Mouse (Mus musculus): Measurements from ENCODE around the gene Mgst2. TPM values are rescaled to one million over a fixed set of nuclear protein-coding genes. Genes with fewer than 3 reads are reported as not detected.

Gene Mgst2
- total RNA-seq, 2 experiments from 2014 or later = not detected

- intact Hi-C loops (cut with DNase I) = no loop called here
- DNase-seq (ENCODE audit: low spot score in 2 of 2) = no peak
Observed at GRCm38 (mm10) chr3:51651149-51651548, 9.0 kb upstream of the Mgst2 start.

DNA sequence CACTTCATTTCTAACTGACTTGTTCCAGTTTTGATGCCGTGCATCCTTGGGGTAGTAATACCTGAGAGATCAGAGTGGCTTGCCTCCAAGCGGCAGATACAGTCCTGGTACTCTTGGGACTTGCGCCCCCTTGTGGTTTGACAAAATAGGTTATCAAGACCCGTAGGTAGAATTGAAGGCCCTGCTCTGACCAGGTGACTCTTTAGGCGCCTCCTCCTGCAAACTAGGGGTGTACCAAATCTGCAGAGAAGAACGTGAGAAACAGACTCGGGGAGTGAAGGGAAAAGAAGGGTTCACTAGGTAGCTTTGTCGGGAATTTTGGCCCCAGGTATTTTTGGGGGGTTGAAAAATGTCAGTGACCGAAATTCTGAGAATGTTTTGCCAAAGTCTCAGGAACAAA, 7.9 kb upstream of the Mgst2 start:
- intact Hi-C loops (cut with DNase I) = loop anchor here (2.0 kb wide), 1 partner anchor 591 kb away; no protein-coding TSS in a partner anchor
- peak; percentile 74 to 81 for DNase-seq (ENCODE audit: low spot score in 2 of 2)

- intact Hi-C loops (cut with DNase I) = loop anchor here (2.0 kb wide), 1 partner anchor 590 kb away; no protein-coding TSS in a partner anchor
- DNase-seq (ENCODE audit: low spot score in 2 of 2) = no peak
Observed at GRCm38 (mm10) chr3:51652701-51653100, 7.5 kb upstream of the Mgst2 start.

GRCm38 (mm10) chr3:51654303-51655055, 5.7 kb upstream of the Mgst2 start:
- no peak for DNase-seq (ENCODE audit: low spot score in 2 of 2)
- intact Hi-C loops (cut with DNase I) = no loop called here

DNA sequence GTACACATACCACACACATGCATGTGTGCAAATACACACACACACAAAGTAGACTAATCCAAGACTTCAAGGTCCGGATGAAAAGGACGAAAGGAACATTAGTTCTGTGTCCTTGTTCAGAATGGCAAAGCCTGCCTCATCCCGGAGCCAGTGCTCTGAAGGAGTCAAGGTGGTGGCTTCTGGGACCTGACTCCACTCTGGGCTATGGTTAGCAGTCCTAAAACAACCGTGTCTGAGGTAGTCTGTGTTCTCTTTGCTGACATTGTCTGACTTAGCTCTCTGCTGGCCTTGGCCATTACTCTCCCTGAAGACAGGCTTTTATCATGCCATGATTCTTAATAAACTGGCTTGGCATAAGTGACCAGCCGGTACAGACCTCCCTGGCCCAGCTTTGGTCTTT, 745 bp upstream of the Mgst2 start:
- intact Hi-C loops (cut with DNase I) = loop anchor here (2.0 kb wide), 1 partner anchor 585 kb away; no protein-coding TSS in a partner anchor
- no peak for DNase-seq (ENCODE audit: low spot score in 2 of 2)

DNA sequence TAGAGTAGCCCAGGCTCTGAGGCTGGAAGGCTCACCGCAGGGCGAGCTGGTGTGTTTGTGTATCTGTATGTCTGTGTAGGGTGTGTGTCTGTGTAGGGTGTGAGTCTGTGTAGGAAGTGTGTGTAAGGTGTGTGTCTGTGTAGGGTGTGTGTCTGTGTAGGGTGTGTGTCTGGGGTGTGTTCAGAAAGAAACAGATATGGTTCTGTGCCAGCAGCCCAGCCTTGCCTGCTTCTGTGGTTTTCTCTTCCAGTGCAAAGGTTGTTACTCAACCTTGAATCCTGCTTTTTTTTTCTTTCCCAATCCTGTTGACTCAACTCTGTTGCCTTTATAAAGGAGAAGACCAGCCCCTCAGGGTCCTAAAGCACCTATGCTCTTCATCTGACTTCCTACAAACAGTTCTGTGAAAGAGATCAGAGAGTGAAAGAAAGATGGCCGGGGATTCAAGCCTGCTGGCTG, 689 bp downstream of the Mgst2 start:
- intact Hi-C loops (cut with DNase I) = no loop called here

GRCm38 (mm10) chr3:51661376-51661775, 1.2 kb downstream of the Mgst2 start:
- intact Hi-C loops (cut with DNase I) = no loop called here
- no peak for DNase-seq (ENCODE audit: low spot score in 2 of 2)

More for the DNA sequence above, 689 bp downstream of the Mgst2 start:
- no peak for DNase-seq (ENCODE audit: low spot score in 2 of 2)

GRCm38 (mm10) chr3:51661880-51662550, 1.9 kb downstream of the Mgst2 start:
- no peak for DNase-seq (ENCODE audit: low spot score in 2 of 2)
- intact Hi-C loops (cut with DNase I) = no loop called here

GRCm38 (mm10) chr3:51662557-51662956, 2.4 kb downstream of the Mgst2 start:
- peak in 1 of 2 experiments; percentile 8 for DNase-seq (ENCODE audit: low spot score in 2 of 2)
- intact Hi-C loops (cut with DNase I) = no loop called here

GRCm38 (mm10) chr3:51668607-51669006, 8.4 kb downstream of the Mgst2 start:
- DNase-seq (ENCODE audit: low spot score in 2 of 2) = no peak
- intact Hi-C loops (cut with DNase I) = no loop called here

DNA sequence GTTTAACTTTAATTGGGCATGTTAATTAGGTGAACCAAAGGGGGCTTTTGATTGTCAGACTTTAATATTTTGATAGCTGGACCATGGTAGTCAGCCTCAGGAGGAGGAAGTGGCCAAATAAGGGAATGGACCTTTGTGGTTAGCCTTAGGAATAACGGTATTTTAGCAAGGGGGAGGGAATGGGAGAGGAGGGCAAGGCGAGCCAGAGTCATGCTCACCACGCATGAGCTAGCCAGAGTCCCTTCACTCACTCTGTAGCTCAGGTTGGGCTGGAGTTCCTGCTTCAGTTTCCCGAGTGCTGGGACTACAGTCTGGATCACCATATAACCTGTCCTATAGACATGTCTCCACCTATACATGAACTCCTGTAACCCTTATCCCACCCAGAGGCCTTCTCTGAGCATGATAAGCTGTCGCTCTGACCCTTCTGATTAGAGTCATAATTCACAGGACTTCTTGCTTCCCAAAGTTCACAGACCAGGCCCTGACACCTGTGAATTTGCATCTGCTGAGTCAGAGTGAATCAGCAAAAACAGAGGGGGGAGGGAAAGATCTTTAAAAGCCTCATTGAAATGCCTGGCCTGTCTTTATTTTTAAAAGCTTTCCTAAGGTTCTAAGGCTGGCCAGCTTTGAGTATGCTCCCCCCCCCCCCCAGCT, 10.4 kb downstream of the Mgst2 start:
- intact Hi-C loops (cut with DNase I) = no loop called here
- DNase-seq (ENCODE audit: low spot score in 2 of 2) = no peak

DNA sequence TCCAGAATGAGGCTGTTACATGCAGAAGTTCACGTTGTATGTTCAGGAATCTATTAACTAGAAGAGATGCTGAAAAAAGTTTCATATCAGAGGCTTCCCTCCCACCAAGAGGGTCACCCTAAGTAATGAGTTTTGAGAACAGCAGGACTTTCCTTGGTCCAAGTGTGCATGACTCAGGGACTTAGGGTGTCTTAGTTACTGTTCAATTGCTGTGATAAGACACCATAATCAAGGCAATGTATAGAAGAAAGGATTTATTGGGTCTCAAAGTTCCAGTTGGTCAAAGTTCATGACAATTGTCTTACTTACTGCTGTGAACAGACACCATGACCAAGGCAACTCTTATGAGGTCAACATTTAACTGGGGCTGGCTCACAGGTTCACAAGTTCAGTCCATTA, 10.9 kb downstream of the Mgst2 start:
- intact Hi-C loops (cut with DNase I) = no loop called here
- no peak for DNase-seq (ENCODE audit: low spot score in 2 of 2)

GRCm38 (mm10) chr3:51672631-51673030, 12.5 kb downstream of the Mgst2 start:
- DNase-seq (ENCODE audit: low spot score in 2 of 2) = no peak
- intact Hi-C loops (cut with DNase I) = no loop called here

DNA sequence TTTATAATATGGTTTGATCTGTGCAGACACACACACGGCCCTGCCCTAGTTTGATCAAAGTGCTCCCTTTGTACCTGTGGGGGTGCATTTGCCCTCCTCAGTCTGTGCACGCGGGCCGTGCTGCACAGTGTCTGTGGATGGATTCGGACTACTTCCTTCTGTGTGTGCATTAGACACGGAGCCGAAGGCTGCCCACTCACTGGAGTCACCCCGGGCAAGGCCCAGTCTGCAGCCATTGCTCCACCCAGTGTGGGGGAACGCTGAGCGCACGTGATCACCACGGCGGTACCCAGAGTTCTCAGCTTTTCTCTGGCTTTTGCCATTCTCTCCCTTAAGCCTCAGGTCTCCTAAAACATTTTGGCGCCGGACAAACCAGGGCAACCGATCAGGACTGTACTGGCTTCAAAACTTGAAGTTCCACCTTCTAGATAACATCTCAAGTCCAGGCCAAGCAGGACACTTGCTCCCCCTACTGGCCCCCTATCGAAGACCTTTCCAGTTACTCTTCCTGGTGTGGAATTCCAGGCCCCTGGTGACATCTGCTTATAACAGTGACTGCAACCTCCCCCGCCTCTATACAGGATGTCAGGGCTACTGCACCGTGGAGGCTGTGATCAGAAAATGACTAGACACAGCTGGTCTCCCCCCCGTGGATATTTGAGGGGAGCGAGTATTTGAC, 13.4 kb downstream of the Mgst2 start:
- DNase-seq (ENCODE audit: low spot score in 2 of 2) = peak in 1 of 2 experiments; percentile 45

DNA sequence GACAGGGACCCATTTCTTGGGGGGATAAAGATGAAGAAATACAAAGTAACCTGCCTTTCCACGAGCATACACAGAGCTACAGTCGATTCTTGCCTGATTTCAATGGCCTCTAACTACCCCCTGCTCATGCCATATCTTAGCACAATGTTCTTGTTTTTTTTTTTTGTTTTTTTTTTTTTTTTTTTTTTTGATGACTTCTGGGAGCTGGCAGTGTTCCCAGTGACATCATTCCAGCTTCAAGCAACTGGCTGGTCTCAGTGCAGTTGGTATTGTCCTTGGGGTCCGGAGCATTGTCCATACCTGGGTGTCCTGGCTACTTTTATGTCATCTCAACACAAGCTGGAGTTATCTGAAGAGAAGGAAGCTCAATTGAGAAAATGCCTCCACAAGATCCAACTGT, 14.8 kb downstream of the Mgst2 start:
- no peak for DNase-seq (ENCODE audit: low spot score in 2 of 2)

More for the DNA sequence above, 13.4 kb downstream of the Mgst2 start:
- intact Hi-C loops (cut with DNase I) = no loop called here

GRCm38 (mm10) chr3:51685539-51685938, 25.4 kb downstream of the Mgst2 start:
- intact Hi-C loops (cut with DNase I) = no loop called here
- DNase-seq (ENCODE audit: low spot score in 2 of 2) = no peak

More for the DNA sequence above, 14.8 kb downstream of the Mgst2 start:
- intact Hi-C loops (cut with DNase I) = no loop called here

- no peak for DNase-seq (ENCODE audit: low spot score in 2 of 2)
- intact Hi-C loops (cut with DNase I) = no loop called here
Observed at GRCm38 (mm10) chr3:51686316-51686715, 26.2 kb downstream of the Mgst2 start.

- DNase-seq (ENCODE audit: low spot score in 2 of 2) = no peak
- intact Hi-C loops (cut with DNase I) = no loop called here
Observed at GRCm38 (mm10) chr3:51686791-51687190, 26.6 kb downstream of the Mgst2 start.

DNA sequence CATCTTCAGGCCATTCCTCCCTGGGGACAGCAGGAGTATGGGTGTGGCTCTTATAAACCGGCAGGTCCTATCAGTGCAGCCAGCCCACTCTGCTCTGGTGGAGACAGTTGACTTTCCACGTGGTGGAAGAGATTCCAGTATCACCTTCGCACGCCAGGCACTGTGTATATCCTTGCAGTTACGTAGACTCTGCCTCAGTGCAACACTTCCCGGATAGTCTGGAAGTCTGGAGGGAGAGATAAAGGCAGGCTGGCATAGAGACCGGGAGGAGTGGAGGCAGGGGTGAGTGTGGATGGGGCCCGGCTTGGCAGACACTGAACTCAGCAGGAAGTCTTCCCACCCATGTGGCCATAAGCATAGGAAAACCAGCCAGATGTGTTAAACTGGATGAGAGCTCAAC, 28.6 kb downstream of the Mgst2 start:
- no peak for DNase-seq (ENCODE audit: low spot score in 2 of 2)
- intact Hi-C loops (cut with DNase I) = no loop called here

GRCm38 (mm10) chr3:51693196-51693595, 33.0 kb downstream of the Mgst2 start:
- intact Hi-C loops (cut with DNase I) = no loop called here
- no peak for DNase-seq (ENCODE audit: low spot score in 2 of 2)
